Mouse (Mus musculus): ENCODE measurements around the gene Slc4a11. TPM values are rescaled to one million over a fixed set of nuclear protein-coding genes. Genes with fewer than 3 reads are reported as not detected.
A peak's percentile ranks its signal among the peaks of the same experiment; 100 is the strongest.

The Slc4a11 gene
- polyA plus RNA-seq, 1 experiment from 2014 or later: 0.70 TPM

DNA sequence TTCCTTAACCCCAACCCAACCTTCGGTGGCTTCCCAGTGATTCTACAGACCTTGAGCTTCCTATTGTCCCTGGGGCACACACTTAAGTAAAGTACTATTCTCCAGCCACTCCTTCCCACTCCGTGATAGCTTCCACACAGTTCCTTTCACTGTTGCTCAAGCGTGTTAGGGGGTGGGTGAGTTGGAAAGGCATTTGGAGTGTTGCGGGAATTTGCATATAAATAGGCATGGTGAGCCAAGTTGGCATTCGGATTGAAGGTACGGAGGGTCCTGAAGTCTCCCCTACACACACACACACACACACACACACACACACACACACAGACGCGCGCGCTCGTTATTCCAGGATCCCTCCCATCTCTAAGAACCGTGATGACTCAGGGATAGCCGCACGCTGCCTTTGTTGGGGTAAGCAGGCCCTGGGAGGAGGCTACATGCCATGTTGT lies 525 bp upstream of the Slc4a11 start:
- ATAC-seq (replicated peaks; ENCODE audit: insufficient number of reproducible peaks, low FRiP score, low TSS enrichment, low read depth): peak; percentile 14; the same call in 1 of the 2 replicates
- Histone ChIP-seq H3K4me1 (ENCODE audit: control insufficient read depth, insufficient read depth, low read length) (peaks cover 4% of the 10 kb centered on the region), H3K27me3 (ENCODE audit: control insufficient read depth, insufficient read depth, low read length) (peaks cover 22% of the 10 kb centered on the region), H3K9ac (replicated peaks; ENCODE audit: low read length) (peak overlapping the region; percentile 41), H3K9me3 (replicated peaks; ENCODE audit: control insufficient read depth, low read length) (no peaks in the 10 kb centered on the region), H3K27ac (replicated peaks; ENCODE audit: low read depth, low read length) (no peak overlapping the region), H3K4me3 (ENCODE audit: low read depth, low read length) (peak overlapping the region; percentile 48), H3K4me2 (ENCODE audit: low read depth, low read length) (peak overlapping the region; percentile 100), H3K36me3 (replicated peaks; ENCODE audit: control insufficient read depth, insufficient read depth, low read depth, low read length) (no peaks in the 10 kb centered on the region)
- 1% methylated on average over 14 of the region's 14 CpGs for WGBS
- DNase-seq (ENCODE audit: low spot score): peak; percentile 35

DNA sequence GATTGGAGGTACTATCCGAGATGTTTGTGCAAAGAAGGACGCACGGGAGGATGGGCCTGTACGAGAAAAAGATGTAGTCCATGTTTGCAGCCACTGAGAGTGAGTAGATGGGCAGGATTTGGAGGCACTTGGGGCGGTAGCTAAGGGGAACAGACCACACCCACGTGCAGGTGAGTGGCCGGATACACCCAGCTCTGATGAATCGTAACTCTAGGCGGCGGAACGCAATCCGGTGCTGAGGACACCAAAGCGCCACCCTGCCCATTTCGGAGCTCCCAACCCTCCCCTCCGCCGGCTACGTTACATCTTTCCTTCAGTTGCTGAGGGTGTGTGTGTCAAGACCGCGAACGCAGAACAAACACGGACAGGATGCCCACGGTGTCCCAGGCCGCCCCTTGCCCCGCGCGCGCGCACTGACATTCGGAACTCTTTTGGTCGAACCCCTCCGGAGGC lies 593 bp downstream of the Slc4a11 start:
- Histone ChIP-seq H3K9ac (replicated peaks; ENCODE audit: low read length) (peak overlapping the region; percentile 54), H3K9me3 (replicated peaks; ENCODE audit: control insufficient read depth, low read length) (no peaks in the 10 kb centered on the region), H3K4me1 (ENCODE audit: control insufficient read depth, insufficient read depth, low read length) (peaks cover 4% of the 10 kb centered on the region), H3K27me3 (ENCODE audit: control insufficient read depth, insufficient read depth, low read length) (peaks cover 22% of the 10 kb centered on the region), H3K36me3 (replicated peaks; ENCODE audit: control insufficient read depth, insufficient read depth, low read depth, low read length) (no peaks in the 10 kb centered on the region), H3K4me2 (ENCODE audit: low read depth, low read length) (peak overlapping the region; percentile 100), H3K4me3 (ENCODE audit: low read depth, low read length) (peak overlapping the region; percentile 48), H3K27ac (replicated peaks; ENCODE audit: low read depth, low read length) (no peak overlapping the region)
- under 1% methylated on average over 31 of the region's 31 CpGs for WGBS
- peak; percentile 20 for DNase-seq (ENCODE audit: low spot score)
- ATAC-seq (replicated peaks; ENCODE audit: insufficient number of reproducible peaks, low FRiP score, low TSS enrichment, low read depth): peak; percentile 29; the same call in 1 of the 2 replicates

DNA sequence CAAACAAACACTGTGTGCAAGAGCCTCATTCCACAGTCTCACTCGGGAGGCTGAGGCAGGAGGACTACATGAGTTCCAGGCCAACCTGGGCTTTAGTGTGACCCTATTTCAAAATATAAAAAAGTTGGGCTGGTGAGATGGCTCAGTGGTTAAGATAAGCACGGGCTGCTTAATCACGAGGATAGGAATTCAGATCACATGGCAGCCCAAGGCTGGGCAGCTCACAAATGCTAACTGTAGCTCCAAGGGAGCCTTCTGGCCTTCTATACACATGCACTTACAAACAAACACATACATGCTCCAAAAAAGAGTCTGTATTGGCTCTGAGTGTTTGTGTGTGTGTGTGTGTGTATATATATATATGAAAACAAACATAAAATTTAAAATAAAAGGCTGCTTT lies 3.8 kb downstream of the Slc4a11 start:
- Histone ChIP-seq H3K36me3 (replicated peaks; ENCODE audit: control insufficient read depth, insufficient read depth, low read depth, low read length) (no peaks in the 10 kb centered on the region), H3K27ac (replicated peaks; ENCODE audit: low read depth, low read length) (no peak overlapping the region), H3K9me3 (replicated peaks; ENCODE audit: control insufficient read depth, low read length) (no peaks in the 10 kb centered on the region), H3K9ac (replicated peaks; ENCODE audit: low read length) (no peak overlapping the region), H3K4me2 (ENCODE audit: low read depth, low read length) (no peak overlapping the region), H3K27me3 (ENCODE audit: control insufficient read depth, insufficient read depth, low read length) (peaks cover 21% of the 10 kb centered on the region), H3K4me3 (ENCODE audit: low read depth, low read length) (no peak overlapping the region), H3K4me1 (ENCODE audit: control insufficient read depth, insufficient read depth, low read length) (peaks cover 4% of the 10 kb centered on the region)
- WGBS: 42% methylated on average over 3 of the region's 3 CpGs
- DNase-seq (ENCODE audit: low spot score) (no peak), ATAC-seq (replicated peaks; ENCODE audit: insufficient number of reproducible peaks, low FRiP score, low TSS enrichment, low read depth) (no peak)

DNA sequence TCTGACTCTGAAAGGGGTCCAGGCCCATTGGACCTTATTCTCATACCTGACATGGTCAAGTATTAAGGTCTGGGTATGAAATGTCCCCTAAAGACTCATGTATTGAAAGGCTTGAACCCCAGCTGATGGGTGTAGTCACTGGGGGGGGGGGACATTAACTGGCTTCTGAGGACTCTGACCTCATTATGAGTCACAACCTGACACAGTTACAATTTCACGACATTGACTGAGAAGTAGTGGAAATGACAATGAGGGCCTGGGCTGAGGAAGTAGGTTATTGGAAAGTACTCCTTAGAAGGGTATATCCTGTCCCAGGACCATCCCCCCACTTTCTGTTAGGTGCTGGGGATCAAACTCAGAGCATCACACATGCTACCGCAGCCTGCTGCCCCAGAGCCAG lies 8.3 kb downstream of the Slc4a11 start:
- no peak overlapping the region for H3K4me2 ChIP-seq (ENCODE audit: low read depth, low read length)
- H3K4me3 ChIP-seq (ENCODE audit: low read depth, low read length): no peak overlapping the region
- WGBS: 83% methylated on average over 2 of the region's 2 CpGs
- no peak for ATAC-seq (replicated peaks; ENCODE audit: insufficient number of reproducible peaks, low FRiP score, low TSS enrichment, low read depth)
- no peaks in the 10 kb centered on the region for H3K36me3 ChIP-seq (replicated peaks; ENCODE audit: control insufficient read depth, insufficient read depth, low read depth, low read length)
- H3K27me3 ChIP-seq (ENCODE audit: control insufficient read depth, insufficient read depth, low read length): no peaks in the 10 kb centered on the region
- H3K27ac ChIP-seq (replicated peaks; ENCODE audit: low read depth, low read length): no peak overlapping the region
- no peaks in the 10 kb centered on the region for H3K9me3 ChIP-seq (replicated peaks; ENCODE audit: control insufficient read depth, low read length)
- DNase-seq (ENCODE audit: low spot score): no peak
- no peak overlapping the region for H3K9ac ChIP-seq (replicated peaks; ENCODE audit: low read length)
- no peaks in the 10 kb centered on the region for H3K4me1 ChIP-seq (ENCODE audit: control insufficient read depth, insufficient read depth, low read length)

DNA sequence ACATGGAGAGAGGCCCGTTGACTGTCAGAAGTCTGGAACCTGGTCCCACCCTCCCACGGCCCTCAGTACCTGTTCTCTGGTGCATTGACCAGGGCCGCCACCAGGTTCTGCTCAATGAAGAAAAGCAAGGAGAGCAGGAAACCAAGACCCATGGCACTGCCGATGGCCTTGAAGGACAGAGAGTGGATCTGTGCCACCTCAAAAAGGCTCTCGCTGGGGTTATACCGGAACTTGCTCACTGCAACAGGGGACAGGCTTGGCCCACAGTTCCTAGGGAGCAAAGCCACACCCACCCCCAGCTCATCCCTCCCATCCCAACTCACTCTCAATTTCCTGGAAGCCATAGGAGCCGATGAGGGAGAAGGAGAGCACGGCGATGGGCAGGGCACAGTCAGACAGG lies 11.9 kb downstream of the Slc4a11 start:
- no peak overlapping the region for H3K9ac ChIP-seq (replicated peaks; ENCODE audit: low read length)
- H3K27ac ChIP-seq (replicated peaks; ENCODE audit: low read depth, low read length): no peak overlapping the region
- DNase-seq (ENCODE audit: low spot score): no peak
- no peaks in the 10 kb centered on the region for H3K4me1 ChIP-seq (ENCODE audit: control insufficient read depth, insufficient read depth, low read length)
- H3K4me2 ChIP-seq (ENCODE audit: low read depth, low read length): no peak overlapping the region
- H3K36me3 ChIP-seq (replicated peaks; ENCODE audit: control insufficient read depth, insufficient read depth, low read depth, low read length): no peaks in the 10 kb centered on the region; the same call in none of the 2 replicates
- H3K4me3 ChIP-seq (ENCODE audit: low read depth, low read length): no peak overlapping the region
- WGBS: 86% methylated on average over 9 of the region's 9 CpGs
- no peak for ATAC-seq (replicated peaks; ENCODE audit: insufficient number of reproducible peaks, low FRiP score, low TSS enrichment, low read depth)
- no peaks in the 10 kb centered on the region for H3K9me3 ChIP-seq (replicated peaks; ENCODE audit: control insufficient read depth, low read length)
- H3K27me3 ChIP-seq (ENCODE audit: control insufficient read depth, insufficient read depth, low read length): no peaks in the 10 kb centered on the region

DNA sequence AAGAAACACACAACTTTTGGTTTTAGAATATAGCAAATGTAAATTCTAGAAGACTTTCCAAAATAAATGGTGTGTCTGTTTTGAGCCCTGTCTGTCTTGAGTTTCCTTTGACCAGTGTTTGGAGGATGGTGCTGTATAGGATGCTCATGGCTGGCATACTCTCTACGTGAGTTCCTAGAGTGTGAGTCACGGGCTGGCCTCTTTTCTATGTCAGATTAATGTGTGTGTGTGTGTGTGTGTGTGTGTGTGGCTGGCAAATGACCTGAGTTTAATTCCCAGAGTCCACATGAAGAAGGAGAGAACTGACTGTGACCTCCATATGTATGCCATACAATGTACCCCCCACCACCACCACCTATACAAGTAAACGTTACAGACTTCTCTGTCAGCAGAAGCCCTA lies 15.8 kb downstream of the Slc4a11 start:
- Histone ChIP-seq H3K27ac (replicated peaks; ENCODE audit: low read depth, low read length) (no peak overlapping the region), H3K9ac (replicated peaks; ENCODE audit: low read length) (no peak overlapping the region), H3K4me2 (ENCODE audit: low read depth, low read length) (no peak overlapping the region), H3K27me3 (ENCODE audit: control insufficient read depth, insufficient read depth, low read length) (no peaks in the 10 kb centered on the region), H3K9me3 (replicated peaks; ENCODE audit: control insufficient read depth, low read length) (no peaks in the 10 kb centered on the region), H3K36me3 (replicated peaks; ENCODE audit: control insufficient read depth, insufficient read depth, low read depth, low read length) (peaks cover 9% of the 10 kb centered on the region), H3K4me1 (ENCODE audit: control insufficient read depth, insufficient read depth, low read length) (no peaks in the 10 kb centered on the region), H3K4me3 (ENCODE audit: low read depth, low read length) (no peak overlapping the region)
- no peak for DNase-seq (ENCODE audit: low spot score)
- ATAC-seq (replicated peaks; ENCODE audit: insufficient number of reproducible peaks, low FRiP score, low TSS enrichment, low read depth): no peak
- 83% methylated on average over 3 of the region's 3 CpGs for WGBS

DNA sequence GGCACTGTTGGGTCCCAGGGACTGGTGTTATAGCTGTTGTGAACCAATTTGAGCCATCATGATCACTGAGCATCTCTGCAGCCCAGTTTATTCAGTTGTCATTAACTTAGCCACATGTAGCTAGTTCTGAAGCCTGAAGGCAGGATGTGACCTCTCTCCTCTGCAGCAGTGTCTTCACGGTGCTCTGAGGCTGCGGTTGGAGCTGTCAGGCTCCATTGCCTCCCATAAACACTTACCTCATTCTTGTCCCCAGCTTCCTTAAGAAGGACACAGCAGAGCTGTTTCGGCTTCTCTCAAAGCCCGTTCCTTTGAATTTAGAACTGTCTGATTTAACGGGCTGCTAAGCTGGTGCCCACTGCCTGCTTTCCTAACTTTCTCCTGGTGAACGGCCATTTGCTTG lies 17.4 kb downstream of the Slc4a11 start:
- WGBS: 77% methylated on average over 6 of the region's 6 CpGs
- H3K36me3 ChIP-seq (replicated peaks; ENCODE audit: control insufficient read depth, insufficient read depth, low read depth, low read length): peaks cover 9% of the 10 kb centered on the region
- H3K27ac ChIP-seq (replicated peaks; ENCODE audit: low read depth, low read length): no peak overlapping the region
- no peak overlapping the region for H3K4me2 ChIP-seq (ENCODE audit: low read depth, low read length)
- DNase-seq (ENCODE audit: low spot score) (no peak), ATAC-seq (replicated peaks; ENCODE audit: insufficient number of reproducible peaks, low FRiP score, low TSS enrichment, low read depth) (no peak)
- no peaks in the 10 kb centered on the region for H3K9me3 ChIP-seq (replicated peaks; ENCODE audit: control insufficient read depth, low read length)
- no peak overlapping the region for H3K4me3 ChIP-seq (ENCODE audit: low read depth, low read length)
- H3K9ac ChIP-seq (replicated peaks; ENCODE audit: low read length): no peak overlapping the region
- H3K4me1 ChIP-seq (ENCODE audit: control insufficient read depth, insufficient read depth, low read length): no peaks in the 10 kb centered on the region
- H3K27me3 ChIP-seq (ENCODE audit: control insufficient read depth, insufficient read depth, low read length): no peaks in the 10 kb centered on the region

DNA sequence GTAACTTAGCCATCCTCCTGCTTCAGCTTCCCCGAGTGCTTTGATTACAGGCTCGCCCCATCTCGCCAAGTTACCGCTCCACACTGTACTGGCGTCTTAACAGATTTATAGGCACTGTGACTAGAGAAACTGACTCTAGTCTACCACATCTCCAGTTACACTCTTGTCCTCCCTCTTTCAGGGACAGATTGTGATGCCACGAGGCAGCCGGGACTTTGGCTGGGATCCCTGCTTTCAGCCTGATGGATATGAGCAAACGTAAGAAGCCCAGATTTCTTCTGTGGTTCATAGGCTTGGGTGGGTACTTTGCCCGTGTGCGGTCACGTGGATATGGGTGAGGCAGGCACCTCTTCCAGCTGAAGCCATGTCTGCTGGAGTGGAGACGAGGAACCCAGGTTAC lies 18.2 kb downstream of the Slc4a11 start:
- ATAC-seq (replicated peaks; ENCODE audit: insufficient number of reproducible peaks, low FRiP score, low TSS enrichment, low read depth) (no peak), DNase-seq (ENCODE audit: low spot score) (no peak)
- Histone ChIP-seq H3K4me1 (ENCODE audit: control insufficient read depth, insufficient read depth, low read length) (no peaks in the 10 kb centered on the region), H3K36me3 (replicated peaks; ENCODE audit: control insufficient read depth, insufficient read depth, low read depth, low read length) (peaks cover 11% of the 10 kb centered on the region), H3K27me3 (ENCODE audit: control insufficient read depth, insufficient read depth, low read length) (no peaks in the 10 kb centered on the region), H3K9ac (replicated peaks; ENCODE audit: low read length) (no peak overlapping the region), H3K4me2 (ENCODE audit: low read depth, low read length) (no peak overlapping the region), H3K27ac (replicated peaks; ENCODE audit: low read depth, low read length) (no peak overlapping the region), H3K9me3 (replicated peaks; ENCODE audit: control insufficient read depth, low read length) (no peaks in the 10 kb centered on the region), H3K4me3 (ENCODE audit: low read depth, low read length) (no peak overlapping the region)
- WGBS: 94% methylated on average over 12 of the region's 12 CpGs
